Mouse (Mus musculus) adrenal gland, adult 2 months (tissue): ENCODE results near the gene Dab2ip. TPM values are rescaled to one million over a fixed set of nuclear protein-coding genes. Genes with fewer than 3 reads are reported as not detected.

ENCODE experiments used
- DNase-seq: peaks from one replicate; pipeline ENCODE4 v3.0.0; 2021
- polyA plus RNA-seq: library from polyadenylated mRNA; depleted of rRNA; stranded (reverse); fragments of >200 nt; gene quantifications from 2 replicates; pipeline ENCODE4 v1.2.3, GENCODE M21; 2012
- total RNA-seq, 2 experiments: library from RNA; stranded (reverse); gene quantifications; 2 replicates each; pipeline ENCODE4 v1.2.3; 2021

Dab2ip gene
- total and polyA plus RNA-seq, 3 experiments = 69.4 to 192 (median 82.3) TPM

DNA sequence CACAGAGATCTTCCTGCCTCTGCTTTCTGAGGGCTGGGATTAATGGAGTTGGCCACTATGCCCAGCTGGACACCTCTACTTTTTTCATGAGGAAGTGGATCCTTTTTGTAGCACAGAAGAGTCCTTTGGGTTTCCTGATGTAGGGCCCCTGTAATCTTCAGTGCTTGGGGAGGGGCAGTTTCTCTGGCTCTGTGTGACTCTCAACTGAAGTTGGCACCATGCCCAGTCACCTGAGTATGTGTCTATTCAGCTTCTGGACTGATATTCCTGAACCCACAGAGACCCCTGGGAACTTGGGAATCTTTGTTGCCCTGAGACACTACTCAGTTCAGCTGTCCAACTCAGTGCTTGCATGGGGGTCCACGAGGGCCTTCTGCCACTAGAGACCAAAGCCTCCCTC is 37.0 kb downstream of the Dab2ip start:
- DNase-seq = no peak

DNA sequence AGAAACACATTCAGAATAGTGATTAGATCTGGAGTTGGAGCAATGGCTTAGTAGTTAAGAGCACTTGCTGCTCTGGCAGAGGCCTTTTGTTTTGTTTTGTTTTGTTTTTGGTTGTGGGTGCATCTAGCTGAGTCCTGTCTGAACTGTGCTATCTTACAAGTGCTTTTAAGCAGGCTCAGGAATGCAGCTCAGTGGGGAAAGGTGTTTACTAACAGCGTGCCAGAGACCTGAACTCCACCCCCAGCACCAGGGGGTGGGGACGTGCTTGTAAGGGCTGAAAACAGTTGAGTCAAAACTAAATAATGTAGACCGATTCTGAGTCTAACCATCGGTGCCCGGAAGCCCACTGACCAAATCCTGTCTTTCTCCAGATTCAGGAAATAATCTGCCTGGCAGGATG is 37.7 kb downstream of the Dab2ip start:
- DNase-seq = no peak

DNA sequence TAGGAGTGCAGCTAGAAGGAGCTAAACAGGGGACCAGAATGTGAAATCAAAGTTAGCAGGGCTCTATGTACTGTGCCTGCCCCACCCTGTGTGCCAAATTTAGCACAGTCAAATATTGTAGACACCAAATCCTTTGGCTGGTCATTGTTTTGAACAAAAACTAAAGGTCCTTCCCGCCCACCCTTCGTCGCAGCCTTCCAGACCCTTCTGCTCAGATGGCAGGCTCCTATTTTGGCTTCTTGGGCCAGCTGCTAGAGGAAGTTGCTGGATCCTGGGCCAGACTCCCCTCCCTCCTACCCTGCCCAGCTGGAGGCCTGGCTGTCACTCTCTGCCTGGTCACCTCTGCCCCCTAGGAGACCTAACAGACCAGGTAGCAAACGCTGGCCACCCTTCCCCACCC is 38.7 kb downstream of the Dab2ip start:
- no peak for DNase-seq

DNA sequence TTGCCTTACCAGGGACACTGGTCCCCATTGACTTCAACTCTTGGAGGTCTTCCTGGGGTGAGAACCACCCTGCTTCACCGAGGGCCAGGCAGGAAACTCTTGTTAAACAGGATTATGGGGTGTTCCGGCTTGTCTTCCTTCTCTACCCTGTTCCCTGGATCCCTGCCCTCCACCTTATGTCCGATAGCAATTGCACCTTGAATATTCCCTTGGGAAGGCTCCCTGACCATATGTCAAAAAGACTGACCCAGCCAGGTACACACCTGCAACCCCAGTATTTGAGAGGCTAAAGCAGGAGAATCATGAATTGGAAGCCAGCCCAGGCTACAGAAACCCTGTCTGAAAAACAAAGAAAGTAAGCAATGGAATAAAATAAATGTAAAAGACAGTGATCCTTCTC is 40.8 kb downstream of the Dab2ip start:
- DNase-seq = no peak

DNA sequence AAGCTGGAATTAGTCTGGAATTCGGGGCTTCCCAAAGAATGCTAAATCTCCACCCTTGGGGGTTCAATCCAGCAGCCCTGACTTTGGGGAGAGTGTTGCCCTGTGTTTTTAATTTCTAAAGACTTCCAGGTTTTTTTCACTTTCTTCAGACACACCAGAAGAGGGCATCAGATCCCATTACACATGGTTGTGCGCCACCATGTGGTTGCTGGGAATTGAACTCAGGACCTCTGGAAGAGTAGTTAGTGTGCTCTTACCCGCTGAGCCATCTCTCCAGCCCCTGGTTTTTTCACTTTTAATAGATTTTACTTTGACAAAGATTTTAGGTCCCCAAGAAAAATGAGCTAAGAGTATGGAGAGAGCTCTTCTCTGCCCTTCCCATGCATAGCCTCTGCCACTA is 43.6 kb downstream of the Dab2ip start:
- no peak for DNase-seq

DNA sequence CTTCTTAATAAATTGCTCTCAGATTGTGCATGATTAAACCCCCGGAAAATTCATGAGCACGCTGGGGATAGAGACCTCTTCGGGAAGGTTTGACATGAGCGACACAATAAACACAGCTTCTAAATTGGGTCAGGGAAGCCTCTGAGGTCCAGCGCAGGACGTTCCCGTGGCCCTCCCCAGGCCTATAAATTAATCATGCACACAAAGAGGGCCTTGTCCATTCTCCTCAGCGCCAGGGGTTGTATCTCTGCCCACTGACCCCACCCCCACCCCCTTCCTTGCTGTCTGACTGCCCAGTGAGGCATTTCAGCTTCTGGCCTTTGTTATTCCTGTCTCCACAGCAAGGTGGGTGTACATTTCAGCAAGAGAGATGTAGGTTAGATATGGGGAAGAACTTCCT is 49.4 kb downstream of the Dab2ip start:
- no peak for DNase-seq

DNA sequence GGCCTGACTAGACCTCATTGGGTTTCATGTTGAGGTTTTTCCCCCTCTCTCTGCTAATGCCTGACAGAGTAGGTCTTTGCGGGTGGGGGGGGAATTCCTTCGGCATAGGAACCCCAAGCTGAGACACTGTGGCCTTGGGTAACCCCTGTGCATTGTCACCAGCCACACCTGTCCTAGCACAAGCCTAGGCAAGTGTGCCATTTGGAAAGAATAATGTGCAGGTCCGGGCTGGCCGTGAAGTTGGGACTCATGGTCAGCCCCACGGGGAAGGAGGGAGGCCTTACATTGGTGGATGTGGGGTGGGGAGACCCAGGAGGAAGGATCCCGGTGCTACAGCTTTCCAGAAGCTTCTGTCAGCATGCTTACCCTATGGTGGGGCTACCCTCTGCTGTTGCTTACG is 50.8 kb downstream of the Dab2ip start:
- no peak for DNase-seq

DNA sequence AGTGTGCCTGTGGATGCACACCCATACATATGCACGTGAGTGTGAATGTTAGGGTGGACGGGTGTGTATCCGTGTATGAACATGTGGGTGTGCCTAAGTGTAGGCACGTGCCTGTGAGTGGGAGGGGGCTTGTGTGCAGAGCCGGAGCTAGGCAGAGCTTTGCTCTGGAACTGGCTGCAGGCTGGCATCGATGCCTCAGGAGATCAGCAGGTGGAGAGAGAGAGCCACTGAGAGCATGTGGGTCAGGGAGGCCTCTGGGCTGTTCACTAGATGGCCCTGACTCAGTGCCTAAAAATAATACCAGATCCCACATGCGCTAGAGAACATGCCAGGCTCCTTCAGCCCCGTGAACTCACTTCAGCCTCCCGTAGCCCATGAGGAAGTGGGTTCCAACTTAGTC is 51.3 kb downstream of the Dab2ip start:
- DNase-seq = no peak

DNA sequence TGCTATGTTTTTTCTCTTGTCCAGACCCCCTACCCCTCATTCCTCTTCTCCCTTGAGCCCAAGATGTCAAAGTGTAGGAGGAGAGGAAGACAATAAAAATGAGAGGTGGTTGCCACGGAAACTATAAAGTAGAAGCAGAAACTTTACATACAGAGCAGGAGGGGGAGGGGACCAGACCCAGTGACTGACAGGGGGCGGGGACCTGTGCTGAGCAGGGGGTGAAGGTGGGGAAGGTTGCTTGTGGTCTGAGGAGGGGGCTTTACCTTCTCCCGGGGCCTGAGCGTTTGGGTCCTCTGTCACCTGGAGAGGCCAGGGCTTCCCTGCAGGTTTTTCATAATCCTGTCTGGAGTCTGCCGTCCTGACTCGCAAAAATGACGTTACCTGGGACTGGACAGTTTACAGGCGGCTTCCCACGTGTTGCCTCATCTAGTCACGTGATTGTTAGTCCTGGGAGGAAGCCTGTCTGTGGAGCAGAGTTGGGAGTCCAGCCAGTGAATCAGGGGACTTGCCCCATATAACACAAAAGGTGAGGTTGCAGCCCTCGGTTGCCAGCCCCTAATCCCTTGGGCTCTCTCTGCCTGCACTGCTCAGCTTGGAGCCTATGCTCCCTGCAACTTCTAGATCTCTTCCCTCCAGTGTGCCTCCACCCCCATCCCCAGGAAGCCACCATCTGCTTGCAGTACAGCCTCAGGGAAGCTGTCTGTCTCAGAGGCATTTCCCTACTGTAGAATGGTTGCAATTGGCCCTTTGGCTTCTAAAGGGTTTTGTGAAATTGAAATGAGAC is 52.3 kb downstream of the Dab2ip start:
- DNase-seq = no peak

DNA sequence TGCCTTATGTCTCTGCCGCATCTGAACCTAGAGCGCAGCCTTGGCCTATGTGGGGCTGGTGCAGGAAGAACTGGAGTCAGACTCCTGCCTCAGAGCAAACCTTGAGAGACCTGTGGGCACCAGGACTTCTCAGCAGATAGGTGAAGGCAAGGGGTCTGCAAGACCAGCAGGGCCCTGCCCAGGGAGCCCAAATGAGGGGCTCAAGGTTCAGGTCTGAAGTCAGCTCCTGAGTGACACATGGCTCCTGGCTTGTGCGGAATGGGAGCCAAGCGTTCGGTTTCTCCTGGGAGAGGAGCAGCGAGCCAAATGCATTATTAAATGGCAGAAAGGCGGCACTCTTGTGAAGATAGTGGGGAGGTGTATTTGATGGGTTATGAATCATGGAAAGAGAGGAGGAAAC is 52.9 kb downstream of the Dab2ip start:
- DNase-seq = no peak

DNA sequence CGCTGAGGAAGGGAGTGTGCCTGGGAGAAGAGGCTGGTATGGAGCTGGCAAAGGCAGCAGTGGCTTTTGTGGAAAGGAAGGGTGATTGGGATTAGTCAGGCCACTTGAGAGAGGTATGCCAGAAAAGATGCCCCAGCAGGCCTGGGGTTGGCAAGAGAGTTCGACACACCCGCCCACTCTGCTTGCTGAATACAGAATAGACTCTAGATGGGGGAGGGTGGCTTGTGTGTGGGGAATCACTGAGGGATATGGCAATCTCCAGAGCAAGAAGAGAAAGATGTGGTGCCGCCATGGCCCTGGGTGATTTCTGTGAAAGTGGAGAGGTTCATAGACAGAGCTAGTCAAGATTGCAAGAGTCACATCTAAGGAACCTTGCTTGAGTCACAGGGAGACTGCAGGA is 53.6 kb downstream of the Dab2ip start:
- DNase-seq = no peak

DNA sequence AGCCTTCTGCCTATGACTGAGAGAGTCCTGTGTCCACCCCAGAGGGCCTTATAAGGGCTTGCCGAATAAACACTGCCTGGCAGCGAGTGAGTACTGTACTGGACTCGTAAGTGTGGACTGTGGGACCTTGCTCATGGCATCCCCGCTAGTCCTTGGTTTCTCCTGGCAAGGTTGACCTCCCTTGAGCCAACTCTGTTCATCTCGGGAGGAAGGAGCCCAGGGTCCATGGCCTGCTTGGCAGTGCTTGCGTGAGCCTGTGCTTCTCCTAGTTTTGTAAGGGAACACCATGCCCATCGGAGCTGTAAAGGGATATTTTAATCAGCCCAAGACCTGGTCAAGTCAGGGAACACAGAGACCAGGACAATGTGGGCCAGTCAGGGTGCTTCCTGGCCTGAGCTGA is 54.2 kb downstream of the Dab2ip start:
- DNase-seq = no peak

DNA sequence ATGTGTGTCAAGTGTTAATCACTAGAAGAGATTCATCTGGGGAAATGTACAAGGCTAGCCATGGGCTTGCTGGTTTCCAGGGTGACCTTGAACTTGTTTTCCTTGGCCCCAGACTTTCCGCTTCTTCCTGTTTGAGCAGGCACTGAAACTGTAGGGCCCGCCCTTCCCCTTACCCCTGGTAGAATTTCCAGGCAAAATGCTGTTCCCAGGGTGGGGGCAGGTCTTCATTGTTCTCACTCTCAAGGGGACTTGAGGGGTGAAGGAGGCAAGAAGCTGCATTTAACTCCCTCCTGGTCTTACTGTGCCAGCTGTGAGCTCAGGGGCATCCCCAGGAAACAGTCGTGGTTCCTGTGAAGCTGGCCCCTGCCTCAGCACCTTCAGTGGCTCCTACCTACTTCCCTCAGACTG is 55.9 kb downstream of the Dab2ip start:
- peak; percentile 66 for DNase-seq

DNA sequence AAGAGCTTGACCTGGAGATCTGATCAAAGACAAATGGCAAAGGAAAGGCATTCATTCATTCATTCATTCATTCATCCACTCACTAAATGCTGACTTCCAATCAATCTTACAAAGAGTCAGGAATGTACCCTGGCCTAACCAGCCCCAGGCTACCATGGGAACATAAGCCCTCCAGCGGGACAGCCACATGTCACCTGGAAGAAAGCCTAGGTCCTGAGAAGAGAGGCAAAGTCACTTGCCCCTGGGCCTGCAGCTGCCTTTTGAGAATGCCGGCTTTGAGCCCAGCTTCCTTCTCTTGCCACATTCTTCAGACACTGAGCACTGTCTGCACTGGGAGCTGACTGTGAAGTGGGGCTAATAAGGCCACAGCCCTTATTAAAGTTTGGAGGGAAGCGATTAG is 56.3 kb downstream of the Dab2ip start:
- no peak for DNase-seq

DNA sequence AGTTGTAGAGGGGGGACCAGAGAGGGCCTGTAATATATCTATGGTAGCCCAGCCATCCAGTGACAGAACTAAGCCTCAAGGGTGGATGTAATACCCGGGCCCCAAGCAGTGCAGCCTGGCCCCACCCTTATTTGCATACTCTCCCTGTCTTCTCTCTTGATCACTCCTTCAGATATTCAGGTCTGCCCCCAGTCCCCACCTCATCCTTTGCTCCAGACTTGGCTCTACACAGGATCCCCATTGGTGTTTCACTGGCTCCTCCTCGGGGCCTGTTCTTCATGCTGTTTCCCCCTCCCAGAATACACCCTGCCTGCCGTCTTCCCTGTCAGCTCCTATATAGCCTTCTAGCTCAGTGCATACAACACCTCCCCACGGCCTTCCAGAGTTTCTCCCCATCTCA is 57.3 kb downstream of the Dab2ip start:
- DNase-seq = no peak

DNA sequence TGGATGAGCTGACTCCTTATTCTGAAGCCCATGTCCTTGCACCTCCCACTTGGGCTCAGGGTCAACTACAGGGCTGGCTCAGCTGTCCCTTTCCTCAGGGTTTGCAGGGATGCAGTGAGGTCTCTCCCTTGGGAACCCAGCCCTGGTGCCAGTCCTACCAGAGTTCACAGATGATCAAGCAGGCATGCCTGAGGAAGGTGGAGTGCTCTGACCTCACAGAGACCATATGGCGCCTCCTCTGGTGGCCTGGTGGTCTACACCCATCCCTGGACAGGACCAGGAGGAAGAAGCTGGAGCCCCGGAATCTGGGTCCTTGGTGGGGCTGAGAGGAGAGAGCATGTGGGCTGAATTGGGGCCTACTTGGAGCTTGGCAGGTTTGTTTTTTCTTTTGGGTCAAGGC is 57.9 kb downstream of the Dab2ip start:
- no peak for DNase-seq

DNA sequence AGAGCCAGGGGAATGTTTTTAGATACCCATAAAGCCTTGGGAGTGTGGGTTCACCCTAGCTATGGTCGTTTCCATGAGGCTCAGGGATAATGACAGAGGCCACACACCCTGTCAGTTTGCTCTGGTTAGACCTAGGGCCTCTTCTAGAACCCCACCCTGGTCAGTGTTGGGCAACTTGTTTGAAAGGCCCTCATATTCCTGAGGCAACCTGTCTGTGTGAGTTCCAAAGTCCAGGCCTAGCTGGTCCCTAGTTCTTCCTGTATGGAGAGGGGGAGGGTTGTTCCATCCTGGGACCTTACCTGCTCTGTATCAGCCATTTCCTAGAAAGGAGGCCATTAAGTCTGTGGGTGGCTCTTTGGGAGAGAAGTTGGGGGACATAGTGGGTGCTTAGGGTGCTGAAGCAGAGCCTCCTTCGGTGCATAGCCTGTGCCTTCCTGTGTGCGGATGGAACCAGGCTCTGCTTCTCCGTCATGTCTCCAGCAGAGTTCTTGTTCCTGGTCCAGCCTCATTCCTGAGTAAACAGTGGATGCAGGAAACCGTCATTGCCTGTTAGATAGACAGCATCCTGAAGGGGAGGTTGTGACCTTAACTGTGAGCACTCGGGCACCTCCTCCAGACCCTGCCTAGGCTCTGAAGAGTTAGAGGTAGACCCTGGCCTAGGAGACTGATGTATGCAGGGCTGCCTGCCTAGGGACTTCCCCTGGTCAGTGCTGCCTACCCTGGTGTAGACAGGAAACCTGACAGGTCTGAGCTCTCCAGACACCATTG is 59.0 kb downstream of the Dab2ip start:
- DNase-seq = no peak

DNA sequence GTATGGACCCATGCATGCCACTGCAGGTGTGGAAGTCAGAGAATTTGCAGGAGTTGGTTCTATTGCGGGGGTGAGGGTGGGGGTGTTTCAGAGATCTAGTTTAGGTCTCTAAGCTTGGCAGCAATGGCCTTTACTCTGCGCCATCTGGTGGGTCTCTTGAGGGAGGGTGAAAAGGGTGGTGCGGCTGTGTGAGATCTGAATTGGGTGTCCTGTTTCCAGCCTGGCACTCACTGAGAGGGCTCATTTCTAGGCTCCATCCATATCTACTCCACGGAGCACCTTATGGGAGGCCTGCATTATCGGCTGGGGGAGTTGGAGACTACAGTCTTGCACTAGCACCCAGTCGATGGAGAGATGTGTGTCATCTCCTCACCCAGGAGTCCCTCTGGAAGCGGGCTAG is 60.9 kb downstream of the Dab2ip start:
- no peak for DNase-seq

DNA sequence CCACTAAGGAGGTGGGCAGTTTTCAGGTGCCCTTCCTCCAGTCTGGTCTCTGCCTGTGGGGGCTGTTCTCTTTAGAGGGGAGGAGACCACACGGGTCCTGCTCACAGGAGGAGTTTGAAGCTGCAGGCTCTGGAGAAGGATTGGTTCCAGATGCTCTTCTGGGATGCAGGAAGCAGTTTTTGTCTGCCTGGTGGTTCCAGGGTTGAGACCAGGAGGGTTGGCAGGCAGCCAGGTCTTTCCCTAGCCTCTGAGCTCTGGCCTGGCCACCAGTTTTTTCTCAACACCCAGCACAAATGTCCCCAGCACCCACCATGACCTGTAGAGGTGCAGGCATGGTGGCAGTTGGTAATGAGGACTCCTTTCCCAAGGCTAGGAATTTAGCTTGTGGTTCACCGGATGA is 61.5 kb downstream of the Dab2ip start:
- no peak for DNase-seq

DNA sequence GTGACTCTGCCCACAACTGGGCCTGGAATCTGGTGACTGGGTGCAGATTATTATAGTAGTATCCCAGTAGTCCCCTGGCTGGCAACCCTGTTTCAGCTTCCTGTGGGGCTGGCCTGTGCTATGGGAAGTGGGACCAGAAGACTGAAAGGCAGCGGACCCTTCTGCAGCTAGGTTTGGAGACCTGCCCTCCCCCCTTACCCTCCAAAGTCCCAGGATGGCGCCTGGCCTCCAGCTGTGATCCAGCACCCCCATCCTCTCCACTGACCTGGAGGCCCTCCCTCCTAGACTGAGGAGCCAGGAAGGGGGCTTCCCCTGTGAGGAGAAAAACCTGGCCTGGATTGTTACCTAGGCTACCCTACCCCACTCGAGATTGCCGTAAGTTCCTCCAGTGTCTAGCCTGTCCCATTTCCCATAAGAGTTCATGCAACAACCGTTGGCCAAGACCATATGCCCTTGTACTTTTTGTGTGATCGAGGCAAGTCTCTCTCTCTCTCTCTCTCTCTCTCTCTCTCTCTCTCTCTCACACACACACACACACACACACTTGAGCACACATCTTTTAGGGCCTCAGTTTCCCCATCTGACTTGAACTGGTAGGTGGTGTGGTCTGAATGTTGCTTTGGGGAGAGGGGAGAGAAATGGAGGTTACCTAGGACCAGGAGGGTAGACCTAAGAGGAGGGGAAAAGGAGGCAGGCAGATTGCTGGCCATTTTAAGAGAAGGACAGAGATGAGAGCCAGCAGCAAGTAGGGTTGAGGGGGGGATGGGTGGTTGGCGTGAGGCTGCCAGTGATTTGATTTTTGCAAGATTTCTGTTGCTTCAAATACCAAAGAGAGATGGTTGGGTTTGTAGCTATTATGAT is 62.5 kb downstream of the Dab2ip start:
- DNase-seq = no peak

DNA sequence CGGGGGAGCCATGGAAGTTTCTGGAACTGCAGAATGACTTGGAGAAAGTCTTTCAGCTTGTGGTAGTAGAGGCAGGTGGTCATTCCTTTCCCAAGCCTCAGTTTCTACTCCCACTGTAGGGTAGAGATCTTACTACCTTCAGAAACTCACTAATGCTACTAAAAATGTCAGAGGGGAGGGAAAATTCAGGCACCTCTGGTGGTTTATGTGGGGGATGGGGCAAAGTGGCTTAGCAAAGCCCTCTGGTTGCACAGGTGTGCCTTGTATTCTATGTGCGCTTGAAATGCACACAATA is 63.1 kb downstream of the Dab2ip start:
- DNase-seq = no peak

DNA sequence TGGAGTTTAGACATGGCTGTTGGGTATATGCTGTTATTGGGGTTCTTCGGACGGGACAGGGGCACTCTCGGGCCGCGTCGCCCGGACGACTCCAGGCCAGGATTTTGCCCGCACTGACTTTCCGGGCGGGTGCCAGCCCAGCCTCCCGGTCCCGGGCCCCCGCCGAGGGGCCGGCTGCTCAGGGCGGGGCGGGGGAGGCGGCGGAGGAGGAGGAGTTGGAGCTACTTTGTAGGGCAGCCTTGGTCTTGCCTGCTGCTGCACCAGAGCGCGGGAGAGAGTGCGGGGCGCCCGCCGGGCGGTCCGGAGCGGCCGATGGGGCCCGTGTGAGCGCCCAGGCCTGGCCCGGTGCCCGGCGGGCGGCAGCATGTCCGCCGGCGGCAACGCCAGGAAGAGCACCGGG is 63.7 kb downstream of the Dab2ip start:
- DNase-seq = peak; percentile 78
